Mouse (Mus musculus) kidney, embryonic 16.5 days (tissue): Measurements from ENCODE around the gene Myom3. TPM values are rescaled to one million over a fixed set of nuclear protein-coding genes. Genes with fewer than 3 reads are reported as not detected.
A peak's percentile ranks its signal among the peaks of the same experiment; 100 is the strongest.

Experiments
- ATAC-seq: fragments of 200-750 bp; cut with Nextera tagmentation; 2 replicates; pipeline ENCODE4 v1.8.0; 2017; ENCODE audit warnings: moderate TSS enrichment; ENCODE audit not compliant: low FRiP score, low TSS enrichment
- H3K27ac ChIP-seq: fragments of 300-500 bp; sonication (generic); 2 replicates; pipeline ENCODE4 v1.5.1; 2014; ENCODE audit warnings: low read length
- H3K27me3 ChIP-seq: fragments of 300-500 bp; sonication (generic); 2 replicates; pipeline ENCODE4 v1.6.1; 2014; ENCODE audit warnings: low read length, control low read depth, mixed read lengths; ENCODE audit not compliant: insufficient read depth
- H3K36me3 ChIP-seq: fragments of 300-500 bp; sonication (generic); 2 replicates; pipeline ENCODE4 v1.6.1; 2014; ENCODE audit warnings: low read length, control low read depth, mixed read lengths; ENCODE audit not compliant: insufficient read depth
- H3K4me1 ChIP-seq: fragments of 300-500 bp; sonication (generic); 2 replicates; pipeline ENCODE4 v1.6.1; 2014; ENCODE audit warnings: low read length, control low read depth, mixed read lengths; ENCODE audit not compliant: insufficient read depth
- H3K4me2 ChIP-seq: fragments of 300-500 bp; sonication (generic); replicated peaks from 2 replicates; pipeline ENCODE4 v1.6.1; 2014; ENCODE audit warnings: low read depth, low read length
- H3K4me3 ChIP-seq: fragments of 300-500 bp; sonication (generic); 2 replicates; pipeline ENCODE4 v1.5.1; 2014; ENCODE audit warnings: mild to moderate bottlenecking, low read length
- H3K9ac ChIP-seq: fragments of 300-500 bp; sonication (generic); replicated peaks from 2 replicates; pipeline ENCODE4 v1.6.1; 2014; ENCODE audit warnings: low read length
- H3K9me3 ChIP-seq: fragments of 300-500 bp; sonication (generic); 2 replicates; pipeline ENCODE4 v1.6.1; 2016; ENCODE audit warnings: low read length, control low read depth
- WGBS: fragments of 180-500 bp; shearing (Covaris S2); extraction: QIAGEN DNeasy Blood & Tissue Kit; methylation state at CpG from one replicate; pipeline ENCODE4 v1.1.7; 2014; 5-methylcytosine and 5-hydroxymethylcytosine counted together
- polyA plus RNA-seq: library from polyadenylated mRNA; unstranded; fragments of >200 nt; fragmentation: Nextera tagmentation; extraction: Ambion mirVana; gene quantifications from 2 replicates; pipeline ENCODE4 v1.2.1, GENCODE M21; 2015

The Myom3 gene
- polyA plus RNA-seq, 1 experiment from 2014 or later = 0.76 TPM

- Histone ChIP-seq H3K27me3 (no peaks in the 10 kb centered on the region), H3K4me2 (no peak overlapping the region), H3K27ac (no peak overlapping the region), H3K4me3 (no peak overlapping the region), H3K4me1 (peaks cover 18% of the 10 kb centered on the region), H3K9ac (no peak overlapping the region), H3K9me3 (peaks cover 13% of the 10 kb centered on the region), H3K36me3 (no peaks in the 10 kb centered on the region)
- ATAC-seq = no peak
- WGBS = 40% methylated on average over 4 of the region's 4 CpGs
These were observed 1.2 kb upstream of the Myom3 start for GRCm38 (mm10) chr4:135758331-135758730.

DNA sequence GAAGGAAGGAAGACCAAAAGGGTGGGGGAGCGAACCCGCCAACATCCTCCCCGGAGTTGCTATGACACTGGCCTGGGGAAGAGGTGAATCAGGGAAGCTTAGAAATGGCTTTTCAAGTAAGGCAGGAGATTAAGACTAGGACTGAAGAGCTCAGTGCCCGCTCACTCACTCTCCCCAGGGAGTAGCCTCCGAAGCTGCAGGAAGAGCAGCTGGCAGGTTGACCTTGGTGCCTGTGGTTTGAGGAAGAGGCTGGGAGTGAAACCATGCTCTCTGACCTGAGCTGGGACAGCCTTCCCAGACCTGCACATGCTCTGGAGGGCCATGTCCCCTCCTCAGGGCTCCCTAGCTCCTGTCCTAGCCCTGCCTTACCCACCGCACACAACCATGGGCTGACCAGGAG is 690 bp upstream of the Myom3 start:
- no peak overlapping the region for H3K27ac ChIP-seq
- no peak overlapping the region for H3K4me2 ChIP-seq

DNA sequence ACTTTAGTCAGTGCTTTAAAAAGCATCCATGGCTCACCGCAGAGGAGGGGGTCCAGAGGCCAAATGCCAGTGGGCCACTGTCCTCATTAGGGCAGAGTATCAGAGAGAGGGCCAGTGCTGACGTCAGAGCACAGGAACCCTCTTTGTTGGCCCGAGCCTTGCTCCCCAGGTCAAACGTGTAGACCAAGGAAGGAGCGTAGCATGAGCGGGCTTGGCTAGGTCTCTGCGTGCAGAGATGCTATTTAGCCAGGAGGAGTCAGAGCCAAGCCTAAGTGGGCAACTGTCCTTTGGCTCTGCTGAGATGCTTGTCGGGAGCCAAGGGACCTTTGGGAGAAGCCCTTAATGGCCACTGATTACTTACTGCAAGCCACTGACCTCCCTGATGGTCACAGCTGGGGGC is 1.5 kb downstream of the Myom3 start:
- Histone ChIP-seq H3K27ac (no peak overlapping the region), H3K4me3 (no peak overlapping the region), H3K9me3 (no peaks in the 10 kb centered on the region), H3K27me3 (no peaks in the 10 kb centered on the region), H3K36me3 (no peaks in the 10 kb centered on the region), H3K9ac (no peak overlapping the region), H3K4me1 (peaks cover 18% of the 10 kb centered on the region), H3K4me2 (no peak overlapping the region)
- 55% methylated on average over 8 of the region's 8 CpGs for WGBS
- no peak for ATAC-seq

More for the DNA sequence above, 690 bp upstream of the Myom3 start:
- 40% methylated on average over 6 of the region's 6 CpGs for WGBS
- Histone ChIP-seq H3K4me3 (no peak overlapping the region), H3K9me3 (peaks cover 9% of the 10 kb centered on the region), H3K27me3 (no peaks in the 10 kb centered on the region), H3K9ac (no peak overlapping the region), H3K4me1 (peaks cover 18% of the 10 kb centered on the region), H3K36me3 (no peaks in the 10 kb centered on the region)
- ATAC-seq = no peak

DNA sequence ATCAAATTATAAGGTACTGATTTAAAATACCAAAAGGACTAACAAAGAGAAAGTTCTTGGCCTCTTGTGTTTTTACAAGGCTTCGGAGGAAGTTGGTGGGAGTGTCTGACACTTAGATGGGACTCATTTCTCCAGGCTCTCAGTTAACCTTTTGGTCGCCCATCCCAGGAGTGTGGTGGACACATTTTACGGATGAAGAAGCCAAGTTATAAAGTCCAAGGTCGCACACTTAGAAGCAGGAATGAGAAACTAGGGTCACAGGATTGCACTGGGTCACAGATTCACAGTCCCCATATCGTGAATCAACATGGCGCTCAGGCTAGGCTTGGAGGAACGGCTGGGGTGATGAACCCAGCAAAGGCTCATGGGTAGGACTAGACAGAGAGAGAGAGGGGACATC is 2.1 kb downstream of the Myom3 start:
- ATAC-seq = no peak
- H3K27ac ChIP-seq = no peak overlapping the region
- WGBS = 30% methylated on average over 7 of the region's 7 CpGs

GRCm38 (mm10) chr4:135762251-135762906 is 2.9 kb downstream of the Myom3 start:
- ATAC-seq = peak; percentile 94
- Histone ChIP-seq H3K4me3 (peak overlapping the region; percentile 42), H3K27me3 (no peaks in the 10 kb centered on the region), H3K4me1 (peaks cover 18% of the 10 kb centered on the region), H3K27ac (no peak overlapping the region), H3K36me3 (no peaks in the 10 kb centered on the region), H3K9ac (peak overlapping the region; percentile 43; the same call in 1 of the 2 replicates), H3K4me2 (peak overlapping the region; percentile 59), H3K9me3 (no peaks in the 10 kb centered on the region)
- WGBS = 8% methylated on average over 18 of the region's 19 CpGs

More for the DNA sequence above, 2.1 kb downstream of the Myom3 start:
- H3K27me3 ChIP-seq = no peaks in the 10 kb centered on the region
- no peaks in the 10 kb centered on the region for H3K9me3 ChIP-seq
- no peak overlapping the region for H3K9ac ChIP-seq
- no peak overlapping the region for H3K4me3 ChIP-seq
- H3K36me3 ChIP-seq = no peaks in the 10 kb centered on the region
- H3K4me1 ChIP-seq = peaks cover 18% of the 10 kb centered on the region
- H3K4me2 ChIP-seq = no peak overlapping the region

DNA sequence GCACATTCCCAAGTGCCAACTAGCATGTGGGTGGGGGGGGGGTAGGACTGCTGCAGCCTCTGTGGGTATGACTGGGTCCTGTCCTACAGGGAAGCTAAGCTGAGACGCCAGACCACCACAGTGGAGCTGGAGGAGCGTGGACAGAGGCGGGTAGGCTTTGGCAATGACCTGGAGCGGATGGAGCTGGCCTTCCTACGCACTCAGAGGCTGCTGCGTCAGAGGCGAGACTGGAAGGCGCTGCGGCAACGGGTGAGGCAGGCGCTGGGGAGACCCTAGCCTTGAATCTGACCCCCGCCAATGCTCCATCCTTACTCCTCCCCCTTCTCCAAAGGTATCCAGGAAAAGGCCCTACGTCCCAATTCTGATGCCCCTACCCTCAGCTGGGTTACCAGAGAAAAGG is 5.2 kb downstream of the Myom3 start:
- H3K4me3 ChIP-seq = no peak overlapping the region
- no peak overlapping the region for H3K9ac ChIP-seq

DNA sequence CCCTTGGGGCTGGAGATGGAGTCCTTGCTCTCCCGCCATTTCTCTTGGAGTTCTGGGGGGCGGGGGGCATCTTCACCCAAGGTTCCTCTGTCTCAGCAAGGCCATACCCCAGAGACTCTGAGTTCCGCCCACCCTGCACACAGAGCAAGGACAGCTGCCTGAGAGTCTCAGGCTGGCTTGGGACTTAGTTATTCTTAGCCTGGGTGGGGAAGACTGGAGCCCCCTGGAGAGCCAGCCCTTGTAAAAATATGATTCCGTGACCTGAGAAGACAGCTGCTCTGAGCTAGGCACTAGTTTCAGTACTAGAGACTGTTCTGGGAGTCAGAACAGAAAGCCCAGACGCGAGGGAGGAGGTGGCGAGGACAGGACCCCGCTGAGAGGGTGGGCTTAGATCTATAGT is 6.2 kb downstream of the Myom3 start:
- no peak for ATAC-seq
- no peak overlapping the region for H3K27ac ChIP-seq
- H3K36me3 ChIP-seq = no peaks in the 10 kb centered on the region
- peaks cover 18% of the 10 kb centered on the region for H3K4me1 ChIP-seq
- H3K9ac ChIP-seq = no peak overlapping the region
- no peak overlapping the region for H3K4me3 ChIP-seq
- no peaks in the 10 kb centered on the region for H3K27me3 ChIP-seq
- H3K9me3 ChIP-seq = no peaks in the 10 kb centered on the region
- 75% methylated on average over 8 of the region's 8 CpGs for WGBS
- H3K4me2 ChIP-seq = no peak overlapping the region

More for the DNA sequence above, 5.2 kb downstream of the Myom3 start:
- H3K4me1 ChIP-seq = peaks cover 18% of the 10 kb centered on the region
- no peaks in the 10 kb centered on the region for H3K27me3 ChIP-seq
- H3K27ac ChIP-seq = no peak overlapping the region
- no peaks in the 10 kb centered on the region for H3K9me3 ChIP-seq
- H3K36me3 ChIP-seq = no peaks in the 10 kb centered on the region
- no peak overlapping the region for H3K4me2 ChIP-seq
- no peak for ATAC-seq
- WGBS = 93% methylated on average over 13 of the region's 13 CpGs

DNA sequence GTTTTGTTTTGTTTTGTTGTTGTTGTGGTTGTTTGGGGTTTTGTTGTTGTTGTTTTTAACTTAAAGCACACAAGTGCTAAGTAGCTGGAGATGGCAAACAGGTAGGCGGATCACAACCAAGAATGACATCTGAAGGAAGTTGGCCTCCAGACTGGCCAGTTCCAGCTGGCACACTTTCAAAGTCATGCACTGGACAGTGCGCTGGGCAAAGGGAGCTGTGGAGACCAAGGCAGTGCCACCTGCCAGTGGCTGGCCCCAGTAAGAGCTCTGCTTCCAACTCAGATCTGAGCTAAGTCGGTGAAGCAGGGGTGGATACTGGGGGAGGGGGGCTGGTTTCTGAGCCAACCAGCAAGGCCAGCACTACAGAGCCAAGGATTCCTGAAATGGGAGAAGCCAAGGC is 7.5 kb downstream of the Myom3 start:
- no peaks in the 10 kb centered on the region for H3K27me3 ChIP-seq
- no peaks in the 10 kb centered on the region for H3K9me3 ChIP-seq
- no peak for ATAC-seq
- no peak overlapping the region for H3K9ac ChIP-seq
- 78% methylated on average over 3 of the region's 3 CpGs for WGBS
- no peak overlapping the region for H3K27ac ChIP-seq
- no peaks in the 10 kb centered on the region for H3K36me3 ChIP-seq
- H3K4me1 ChIP-seq = peaks cover 10% of the 10 kb centered on the region; the same call in 1 of the 2 replicates
- H3K4me3 ChIP-seq = no peak overlapping the region
- H3K4me2 ChIP-seq = no peak overlapping the region

DNA sequence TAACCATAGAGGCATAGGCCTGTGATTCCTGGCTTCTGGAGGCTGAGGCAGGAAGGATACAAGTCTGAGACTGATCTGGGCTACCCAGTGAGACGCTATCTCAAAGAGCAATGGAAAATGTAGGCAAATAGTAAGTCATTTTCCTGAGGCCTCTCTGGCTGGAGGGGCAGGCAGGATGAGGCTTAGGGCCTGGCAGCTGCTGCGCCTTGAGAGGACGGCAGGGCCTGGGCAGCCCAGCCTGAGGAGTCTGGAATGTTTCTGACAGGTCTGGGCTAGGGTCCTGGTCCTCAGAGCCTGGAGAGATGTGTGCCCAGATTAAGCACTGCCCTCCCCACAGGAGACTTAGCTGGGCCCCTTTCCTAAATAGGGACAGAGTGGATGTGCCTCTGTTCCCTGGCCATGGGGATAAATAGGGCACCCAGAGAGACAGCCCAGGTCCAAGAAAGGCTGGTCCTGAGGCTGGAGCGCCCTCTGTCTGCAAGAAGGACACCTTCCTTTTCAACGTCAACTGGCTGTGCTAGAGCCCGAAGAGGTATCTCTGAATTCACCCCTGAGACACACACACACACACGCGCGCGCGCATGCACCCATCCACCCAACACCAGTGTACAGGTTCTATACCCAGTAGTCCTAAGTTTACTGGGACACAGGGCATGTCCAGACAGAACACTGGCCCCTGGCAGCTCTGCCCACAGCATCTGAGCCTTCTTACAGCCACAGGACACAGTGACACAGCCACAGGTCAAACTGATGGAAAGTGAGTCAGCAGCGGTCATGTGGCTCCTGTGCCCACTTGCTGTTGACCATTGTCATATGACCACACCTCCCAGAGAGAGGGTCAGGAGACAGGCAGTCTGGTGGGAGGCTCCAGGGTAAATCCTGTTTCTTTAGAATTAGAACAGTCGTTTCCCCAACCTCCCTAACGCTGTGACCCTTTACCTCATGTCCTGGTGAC is 9.3 kb downstream of the Myom3 start:
- no peak overlapping the region for H3K9ac ChIP-seq
- no peak for ATAC-seq
- no peaks in the 10 kb centered on the region for H3K27me3 ChIP-seq
- no peaks in the 10 kb centered on the region for H3K4me1 ChIP-seq
- H3K4me2 ChIP-seq = no peak overlapping the region
- H3K9me3 ChIP-seq = no peaks in the 10 kb centered on the region
- H3K27ac ChIP-seq = no peak overlapping the region
- no peaks in the 10 kb centered on the region for H3K36me3 ChIP-seq
- H3K4me3 ChIP-seq = no peak overlapping the region
- WGBS = 57% methylated on average over 14 of the region's 14 CpGs
